Comparison of ENCODE assay signal across 8 mouse cellular contexts in genomic region chr11:75281380-75282256, GRCm38 (mm10).
A peak's percentile ranks its signal among the peaks of the same experiment; 100 is the strongest.
DNase-seq lines count a peak whose midpoint lies in the region; ATAC-seq and TF ChIP-seq lines count a peak whose summit lies in the region.

No protein-coding gene starts in this region.

- TF ChIP-seq CTCF in lung, embryonic 14.5 days (IDR thresholded peaks at IDR 0.05; ENCODE audit: low read depth): no peak
- TF ChIP-seq CTCF in lung, adult 2 months (IDR thresholded peaks at IDR 0.05; ENCODE audit: insufficient read depth, low read length): no peak
- no peak for TF ChIP-seq CTCF in small intestine, adult 2 months (IDR thresholded peaks at IDR 0.05; ENCODE audit: extremely low read depth, insufficient read length, insufficient replicate concordance, low read depth, low read length)

- no peak for TF ChIP-seq POLR2A in lung, adult 2 months (IDR thresholded peaks at IDR 0.05; ENCODE audit: borderline replicate concordance, extremely low read depth, low read depth, low read length)
- no peak for TF ChIP-seq POLR2A in small intestine, adult 2 months (IDR thresholded peaks at IDR 0.05; ENCODE audit: low read depth, low read length)

- peak overlapping the region; percentile 40 for H3K4me2 ChIP-seq in lung, embryonic 14.5 days
- H3K4me2 ChIP-seq in forebrain, embryonic 15.5 days (replicated peaks): peak overlapping the region; percentile 44
- peak overlapping the region; percentile 52 for H3K4me2 ChIP-seq in limb, embryonic 13.5 days (replicated peaks)

- H3K27me3 ChIP-seq in lung, embryonic 14.5 days (ENCODE audit: insufficient read depth, low read length): peaks cover 42% of the 10 kb centered on the region
- H3K27me3 ChIP-seq in forebrain, embryonic 15.5 days: peaks cover 25% of the 10 kb centered on the region
- peaks cover 35% of the 10 kb centered on the region for H3K27me3 ChIP-seq in limb, embryonic 13.5 days
- H3K27me3 ChIP-seq in small intestine, adult 2 months (ENCODE audit: control insufficient read depth, insufficient read depth, low read length): no peaks in the 10 kb centered on the region

- ATAC-seq in lung, embryonic 14.5 days (ENCODE audit: insufficient read depth): no peak
- 0 out of 2 replicates have a peak, but pooled peaks have one; percentile 46 for ATAC-seq in forebrain, embryonic 15.5 days (replicated peaks)
- ATAC-seq in limb, embryonic 13.5 days (ENCODE audit: low FRiP score, low read depth): no peak

- no peak overlapping the region for H3K27ac ChIP-seq in lung, embryonic 14.5 days (ENCODE audit: low read depth)
- H3K27ac ChIP-seq in forebrain, embryonic 15.5 days (replicated peaks): peak overlapping the region; percentile 28; the same call in 1 of the 2 replicates
- no peak overlapping the region for H3K27ac ChIP-seq in limb, embryonic 13.5 days
- no peak overlapping the region for H3K27ac ChIP-seq in small intestine, adult 2 months (ENCODE audit: insufficient read depth, low read depth, low read length)

- no peak overlapping the region; the same call in 1 of the 2 replicates for H3K4me3 ChIP-seq in lung, embryonic 14.5 days (ENCODE audit: low read depth, low read length)
- no peak overlapping the region for H3K4me3 ChIP-seq in lung, adult 2 months (replicated peaks; ENCODE audit: extremely low read depth, low read depth, low read length)
- H3K4me3 ChIP-seq in forebrain, embryonic 15.5 days: peak overlapping the region; percentile 22
- H3K4me3 ChIP-seq in limb, embryonic 13.5 days: peak overlapping the region; percentile 19
- H3K4me3 ChIP-seq in small intestine, adult 2 months (ENCODE audit: low read depth, low read length): peak overlapping the region; percentile 7; the same call in 1 of the 2 replicates

- peaks cover 11% of the 10 kb centered on the region; the same call in 1 of the 2 replicates for H3K4me1 ChIP-seq in lung, embryonic 14.5 days (ENCODE audit: insufficient read depth)
- H3K4me1 ChIP-seq in lung, adult 2 months (ENCODE audit: control insufficient read depth, insufficient read depth, low read length): peaks cover 9% of the 10 kb centered on the region
- H3K4me1 ChIP-seq in forebrain, embryonic 15.5 days: peaks cover 34% of the 10 kb centered on the region
- H3K4me1 ChIP-seq in limb, embryonic 13.5 days: peaks cover 41% of the 10 kb centered on the region
- peaks cover 8% of the 10 kb centered on the region for H3K4me1 ChIP-seq in small intestine, adult 2 months (ENCODE audit: control insufficient read depth, insufficient read depth, insufficient read length, low read length)

- H3K9me3 ChIP-seq in lung, embryonic 14.5 days (ENCODE audit: low read depth, low read length): no peaks in the 10 kb centered on the region
- H3K9me3 ChIP-seq in forebrain, embryonic 15.5 days: no peaks in the 10 kb centered on the region
- H3K9me3 ChIP-seq in limb, embryonic 13.5 days: no peaks in the 10 kb centered on the region

- WGBS in lung, embryonic 14.5 days: 7% methylated on average over 29 of the region's 29 CpGs
- 25% methylated on average over 29 of the region's 29 CpGs for WGBS in lung, adult 2 months
- 6% methylated on average over 29 of the region's 29 CpGs for WGBS in forebrain, embryonic 15.5 days
- WGBS in limb, embryonic 13.5 days: 5% methylated on average over 29 of the region's 29 CpGs
- WGBS in small intestine, adult 2 months: 18% methylated on average over 29 of the region's 29 CpGs

- no peaks in the 10 kb centered on the region for H3K36me3 ChIP-seq in lung, embryonic 14.5 days (ENCODE audit: insufficient read depth)
- H3K36me3 ChIP-seq in forebrain, embryonic 15.5 days: no peaks in the 10 kb centered on the region
- H3K36me3 ChIP-seq in limb, embryonic 13.5 days: no peaks in the 10 kb centered on the region
- H3K36me3 ChIP-seq in small intestine, adult 2 months (ENCODE audit: control insufficient read depth, insufficient read depth, low read length): no peaks in the 10 kb centered on the region

- H3K9ac ChIP-seq in lung, embryonic 14.5 days: no peak overlapping the region
- H3K9ac ChIP-seq in forebrain, embryonic 15.5 days (replicated peaks): peak overlapping the region; percentile 43
- peak overlapping the region; percentile 13; the same call in 1 of the 2 replicates for H3K9ac ChIP-seq in limb, embryonic 13.5 days

- DNase-seq in lung, embryonic 14.5 days: no peak
- no peak for DNase-seq in lung, adult 2 months
- DNase-seq in urinary bladder, postnatal 14 days (ENCODE audit: low spot score): no peak
- DNase-seq in natural killer cell, adult 2 months (ENCODE audit: low spot score in 2 of 2): no peak
- no peak for DNase-seq in yolk sac, embryonic 10.5 days (ENCODE audit: low spot score)

Comparison
In these comparisons a context has a peak if more than half of its experiments do, and no peak if none do; other contexts are left out.
1. H3K4me3 ChIP-seq: peak in forebrain, embryonic 15.5 days (single experiment), limb, embryonic 13.5 days (single experiment) and small intestine, adult 2 months (single experiment); none in lung, embryonic 14.5 days (single experiment) and lung, adult 2 months (single experiment).
2. Peak in every context shown above with its lines, with median percentiles within 50 percentile points of each other: H3K4me2 ChIP-seq.